Mouse (Mus musculus) CH12.LX (cell line): ENCODE results near the gene Syt8. TPM values are rescaled to one million over a fixed set of nuclear protein-coding genes. Genes with fewer than 3 reads are reported as not detected.

ENCODE experiments used
- DNase-seq: peaks from one replicate; pipeline ENCODE4 v3.0.0-alpha.2; 2013; ENCODE audit errors: extremely low read depth
- H3K27ac ChIP-seq: 2 replicates; pipeline ENCODE4 v1.5.1; 2012; ENCODE audit warnings: low read depth, mild to moderate bottlenecking, control low read depth, moderate library complexity; ENCODE audit not compliant: insufficient read depth
- H3K27me3 ChIP-seq: replicated peaks from 2 replicates; pipeline ENCODE3; 2012; ENCODE audit warnings: inconsistent platforms
- H3K36me3 ChIP-seq, 2 experiments: replicated peaks in 1 of 2; 2 replicates each; pipeline versions ENCODE3 to v1.6.1; 2012; ENCODE audit warnings: inconsistent platforms in 1 of 2, low read length in 1 of 2, mild to moderate bottlenecking in 1 of 2, mixed read lengths in 1 of 2, moderate library complexity in 1 of 2; ENCODE audit not compliant: control insufficient read depth in 1 of 2, insufficient read depth in 1 of 2
- H3K4me1 ChIP-seq, 2 experiments: 2 replicates each; pipeline ENCODE4 v1.6.1; 2012; ENCODE audit warnings: inconsistent platforms in 1 of 2, moderate library complexity in 1 of 2; ENCODE audit not compliant: insufficient read depth in 2 of 2, control insufficient read depth in 1 of 2
- H3K4me2 ChIP-seq: 2 replicates; pipeline ENCODE4 v1.6.1; 2012; ENCODE audit warnings: low read depth, mild to moderate bottlenecking, control low read depth; ENCODE audit not compliant: poor library complexity, insufficient read depth, severe bottlenecking
- H3K4me3 ChIP-seq, 3 experiments: fragments of 150-350 bp in 1 of 3; sonication (generic) in 1 of 3; replicated peaks in 1 of 3; 2 replicates each; pipeline versions ENCODE3 to v1.5.1; 2011 to 2012; ENCODE audit warnings: low read depth in 2 of 3, low read length in 2 of 3, mild to moderate bottlenecking in 2 of 3, moderate library complexity in 2 of 3, control low read depth in 1 of 3, improper control_type of control experiment in 1 of 3, inconsistent platforms in 1 of 3, mixed read lengths in 1 of 3; ENCODE audit not compliant: poor library complexity in 1 of 3
- H3K79me2 ChIP-seq: replicated peaks from 2 replicates; pipeline ENCODE4 v1.6.1; 2012; ENCODE audit warnings: mild to moderate bottlenecking, moderate library complexity; ENCODE audit not compliant: control insufficient read depth, poor library complexity, insufficient read depth, severe bottlenecking; ENCODE audit errors: extremely low read depth
- H3K9ac ChIP-seq: 2 replicates; pipeline ENCODE4 v1.6.1; 2012; ENCODE audit warnings: low read depth, mild to moderate bottlenecking, control low read depth, moderate library complexity; ENCODE audit not compliant: insufficient read depth
- H3K9me3 ChIP-seq: replicated peaks from 2 replicates; pipeline ENCODE3; 2012; ENCODE audit warnings: low read length, inconsistent platforms, mixed read lengths
- CTCF ChIP-seq, 2 experiments: IDR thresholded peaks in 1 of 2; conservative IDR thresholded peaks in 1 of 2; 2 replicates each; pipeline ENCODE4 v1.5.1; 2011 to 2012; ENCODE audit warnings: low read depth in 2 of 2, low read length in 2 of 2, improper control_type of control experiment in 1 of 2, inconsistent platforms in 1 of 2, mild to moderate bottlenecking in 1 of 2, moderate library complexity in 1 of 2
- E2F4 ChIP-seq: IDR thresholded peaks from 2 replicates; pipeline ENCODE4 v1.6.1; 2011; ENCODE audit warnings: low read depth, low read length, improper control_type of control experiment; ENCODE audit not compliant: insufficient replicate concordance
- EP300 ChIP-seq: IDR thresholded peaks from 2 replicates; pipeline ENCODE4 v1.6.1; 2011; ENCODE audit warnings: low read length, improper control_type of control experiment
- ETS1 ChIP-seq: conservative IDR thresholded peaks from 2 replicates; pipeline ENCODE4 v1.6.1; 2012; ENCODE audit warnings: low read depth, mild to moderate bottlenecking, inconsistent platforms, low read length, improper control_type of control experiment, moderate library complexity
- IRF4 ChIP-seq: IDR thresholded peaks from 2 replicates; pipeline ENCODE4 v1.6.1; 2014; ENCODE audit warnings: low read depth, mild to moderate bottlenecking, inconsistent platforms, low read length, improper control_type of control experiment
- JUND ChIP-seq: conservative IDR thresholded peaks from 2 replicates; pipeline ENCODE4 v1.6.1; 2011; ENCODE audit warnings: low read depth, low read length, improper control_type of control experiment
- MAFK ChIP-seq: IDR thresholded peaks from 2 replicates; pipeline ENCODE4 v1.6.1; 2011; ENCODE audit warnings: low read length, improper control_type of control experiment; ENCODE audit not compliant: insufficient replicate concordance
- MAX ChIP-seq: IDR thresholded peaks from 2 replicates; pipeline ENCODE4 v1.6.1; 2011; ENCODE audit warnings: low read length, improper control_type of control experiment
- MEF2A ChIP-seq: IDR thresholded peaks from 2 replicates; pipeline ENCODE4 v1.6.1; 2014; ENCODE audit warnings: low read depth, mild to moderate bottlenecking, inconsistent platforms, low read length, improper control_type of control experiment, borderline replicate concordance
- MYC ChIP-seq: IDR thresholded peaks from 2 replicates; pipeline ENCODE4 v1.6.1; 2011; ENCODE audit warnings: low read depth, mild to moderate bottlenecking, improper control_type of control experiment, low read length
- NELFE ChIP-seq: IDR thresholded peaks from 2 replicates; pipeline ENCODE4 v1.6.1; 2011; ENCODE audit warnings: low read depth, low read length, improper control_type of control experiment
- NRF1 ChIP-seq: IDR thresholded peaks from 2 replicates; pipeline ENCODE4 v1.6.1; 2014; ENCODE audit warnings: low read depth, mild to moderate bottlenecking, inconsistent platforms, low read length, improper control_type of control experiment, moderate library complexity
- POLR2AphosphoS2 ChIP-seq: IDR thresholded peaks from 2 replicates; pipeline ENCODE4 v1.6.1; 2011; ENCODE audit warnings: low read depth, low read length, improper control_type of control experiment
- RAD21 ChIP-seq: IDR thresholded peaks from 2 replicates; pipeline ENCODE4 v1.6.1; 2011; ENCODE audit warnings: low read depth, mild to moderate bottlenecking, low read length, improper control_type of control experiment, moderate library complexity
- SMC3 ChIP-seq: IDR thresholded peaks from 2 replicates; pipeline ENCODE4 v1.6.1; 2011; ENCODE audit warnings: low read depth, low read length, improper control_type of control experiment
- TCF12 ChIP-seq: IDR thresholded peaks from 2 replicates; pipeline ENCODE4 v1.6.1; 2014; ENCODE audit warnings: low read depth, mild to moderate bottlenecking, inconsistent platforms, low read length, improper control_type of control experiment
- UBTF ChIP-seq: IDR thresholded peaks from 2 replicates; pipeline ENCODE4 v1.6.1; 2012; ENCODE audit warnings: low read depth, mild to moderate bottlenecking, inconsistent platforms, low read length, improper control_type of control experiment, moderate library complexity
- USF1 ChIP-seq: IDR thresholded peaks from 2 replicates; pipeline ENCODE4 v1.6.1; 2014; ENCODE audit warnings: low read depth, mild to moderate bottlenecking, inconsistent platforms, low read length, improper control_type of control experiment
- ZC3H11A ChIP-seq: IDR thresholded peaks from 2 replicates; pipeline ENCODE4 v1.6.1; 2012; ENCODE audit warnings: low read depth, mild to moderate bottlenecking, inconsistent platforms, low read length, improper control_type of control experiment
- ZKSCAN1 ChIP-seq: IDR thresholded peaks from 2 replicates; pipeline ENCODE4 v1.6.1; 2012; ENCODE audit warnings: low read depth, inconsistent platforms, low read length, improper control_type of control experiment, borderline replicate concordance
- dilution Hi-C: fragments of 300-500 bp; cut with MboI; formaldehyde crosslinking; loops from 2 replicates; pipeline ENCODE4 v1.14.3; 2020; ENCODE audit warnings: low sequenced_read_pairs; ENCODE audit not compliant: extremely low pct_unique_long_range_greater_than_20kb, extremely low pct_ligation_motif_present
- in situ Hi-C: fragments of 300-500 bp; cut with MboI; formaldehyde crosslinking; loops from 3 replicates; pipeline ENCODE4 v1.14.3; 2019; ENCODE audit warnings: low sequenced_read_pairs, low pct_ligation_motif_present, low pct_unique_long_range_greater_than_20kb, mixed read lengths
- polyA plus RNA-seq: library from polyadenylated mRNA; unstranded; fragments of >175 nt; gene quantifications from 2 replicates; pipeline ENCODE4 v1.2.1, GENCODE M21; 2012; ENCODE audit warnings: low read depth; ENCODE audit not compliant: insufficient read length
- total RNA-seq, 2 experiments: library from RNA; depleted of rRNA; stranded (reverse); fragments of 300-350 nt in 1 of 2; fragments of >200 nt in 1 of 2; gene quantifications; 2 replicates each; pipeline ENCODE4 v1.2.3; 2012 to 2014

Gene Syt8
- total and polyA plus RNA-seq, 3 experiments: not detected

- peaks cover 0 to 3% of the 10 kb centered on the region in 2 experiments; a peak in 2 of 4 replicates for H3K4me1 ChIP-seq
- H3K79me2 ChIP-seq: no peaks in the 10 kb centered on the region
- H3K27me3 ChIP-seq: peaks cover 17% of the 10 kb centered on the region
- in situ Hi-C loops (no loop called here), dilution Hi-C loops (no loop called here)
- H3K9me3 ChIP-seq: peaks cover 8% of the 10 kb centered on the region
- H3K4me2 ChIP-seq: no peak overlapping the region
- H3K36me3 ChIP-seq: no peaks in the 10 kb centered on the region
- no peak overlapping the region for H3K27ac ChIP-seq
- TF ChIP-seq TCF12 (no peak), ZC3H11A (no peak), RAD21 (no peak), USF1 (no peak), EP300 (no peak), JUND (no peak), NELFE (no peak), MAX (no peak), UBTF (no peak), SMC3 (no peak), POLR2AphosphoS2 (no peak), ZKSCAN1 (no peak), NRF1 (no peak), MYC (no peak), E2F4 (no peak), MAFK (no peak), IRF4 (no peak)
- H3K9ac ChIP-seq: no peak overlapping the region
- H3K4me3 ChIP-seq: no peak overlapping the region
- DNase-seq: no peak
Measured at GRCm38 (mm10) chr7:142418027-142418426, 16.6 kb upstream of the Syt8 start.

GRCm38 (mm10) chr7:142418679-142419078, 16.0 kb upstream of the Syt8 start:
- no peak for DNase-seq
- dilution Hi-C loops (no loop called here), in situ Hi-C loops (no loop called here)

More at GRCm38 (mm10) chr7:142418679-142419078, 16.0 kb upstream of the Syt8 start:
- Histone ChIP-seq H3K79me2 (no peaks in the 10 kb centered on the region), H3K4me2 (no peak overlapping the region), H3K4me1 (peaks cover 0 to 3% of the 10 kb centered on the region in 2 experiments; a peak in 2 of 4 replicates), H3K27me3 (peaks cover 17% of the 10 kb centered on the region), H3K27ac (no peak overlapping the region), H3K36me3 (no peaks in the 10 kb centered on the region), H3K9ac (no peak overlapping the region), H3K4me3 (no peak overlapping the region), H3K9me3 (peaks cover 8% of the 10 kb centered on the region)
- TF ChIP-seq ETS1 (no peak), JUND (no peak), CTCF (conservative IDR thresholded peaks at IDR 0.05 in 1 of 2, IDR thresholded peaks at IDR 0.05 in 1 of 2; ENCODE audit: low read depth in 2 of 2, low read length in 2 of 2) (peak in 1 of 2 experiments; percentile 33; a peak in 1 of 4 replicates), MEF2A (no peak)
